Mouse (Mus musculus): ENCODE data around the gene AB124611.

GRCm38 (mm10) chr9:21513466-21513865 lies 12.5 kb upstream of the AB124611 start:
- TF ChIP-seq POLR2A (IDR thresholded peaks at IDR 0.05; ENCODE audit: low read depth, low read length): no peak
- TF ChIP-seq CTCF (IDR thresholded peaks at IDR 0.05; ENCODE audit: extremely low read depth, insufficient read depth, insufficient read length, insufficient replicate concordance): no peak
